Mouse (Mus musculus) C2C12 (cell line): ENCODE results near the gene Helq. TPM values are rescaled to one million over a fixed set of nuclear protein-coding genes. Genes with fewer than 3 reads are reported as not detected.

Experiments
- H3K27me3 ChIP-seq: one replicate; pipeline ENCODE4 v1.6.1; 2011; ENCODE audit not compliant: control insufficient read depth, insufficient read depth, insufficient read length
- H3K36me3 ChIP-seq: one replicate; pipeline ENCODE4 v1.6.1; 2011; ENCODE audit not compliant: control insufficient read depth, insufficient read depth
- H3K4me3 ChIP-seq: one replicate; pipeline ENCODE4 v1.5.1; 2011; ENCODE audit warnings: mild to moderate bottlenecking, control low read depth; ENCODE audit not compliant: poor library complexity, insufficient read depth, severe bottlenecking
- H3K79me2 ChIP-seq: one replicate; pipeline ENCODE4 v1.6.1; 2011; ENCODE audit not compliant: control insufficient read depth, insufficient read depth
- H3K79me3 ChIP-seq: one replicate; pipeline ENCODE4 v1.6.1; 2011; ENCODE audit warnings: low read depth, control low read depth
- H3ac ChIP-seq: one replicate; pipeline ENCODE3; 2011; ENCODE audit warnings: low read depth; ENCODE audit not compliant: control insufficient read depth, insufficient read length
- CEBPB ChIP-seq: IDR thresholded peaks from one replicate; pipeline ENCODE4 v1.6.1; 2011; ENCODE audit warnings: low read depth, mild to moderate bottlenecking, control low read depth, moderate library complexity
- CTCF ChIP-seq: IDR thresholded peaks from one replicate; pipeline ENCODE4 v1.5.1; 2011; ENCODE audit not compliant: control insufficient read depth, insufficient read depth, insufficient read length
- FOSL1 ChIP-seq: IDR thresholded peaks from one replicate; pipeline ENCODE4 v1.8.0; 2011; ENCODE audit warnings: mild to moderate bottlenecking, low read length; ENCODE audit not compliant: poor library complexity, insufficient read depth, severe bottlenecking
- MAX ChIP-seq: IDR thresholded peaks from one replicate; pipeline ENCODE4 v1.6.1; 2011; ENCODE audit warnings: mild to moderate bottlenecking, control low read depth
- MYOD1 ChIP-seq: IDR thresholded peaks from one replicate; pipeline ENCODE4 v1.6.1; 2011; ENCODE audit warnings: low read depth; ENCODE audit not compliant: control insufficient read depth, insufficient read length
- MYOG ChIP-seq: IDR thresholded peaks from one replicate; pipeline ENCODE4 v1.6.1; 2011; ENCODE audit not compliant: control insufficient read depth, insufficient read length; ENCODE audit errors: extremely low read depth
- USF1 ChIP-seq: IDR thresholded peaks from one replicate; pipeline ENCODE4 v1.6.1; 2011; ENCODE audit warnings: low read depth, mild to moderate bottlenecking, control low read depth, moderate library complexity
- polyA plus RNA-seq: library from polyadenylated mRNA; unstranded; fragments of >200 nt; fragmentation: generic; extraction: Trizol; gene quantifications from one replicate; pipeline ENCODE4 v1.2.1, GENCODE M21; 2012; ENCODE audit warnings: missing spikeins

Helq gene
- polyA plus RNA-seq, 1 experiment = 10.6 TPM

- H3K27me3 ChIP-seq = peaks cover 3% of the 10 kb centered on the region
- H3K79me2 ChIP-seq = no peaks in the 10 kb centered on the region
- H3ac ChIP-seq = no peak overlapping the region
- TF ChIP-seq FOSL1 (no peak), MYOD1 (no peak), MAX (no peak), CTCF (no peak), MYOG (no peak), CEBPB (no peak), USF1 (no peak)
- no peaks in the 10 kb centered on the region for H3K36me3 ChIP-seq
- no peaks in the 10 kb centered on the region for H3K79me3 ChIP-seq
- no peak overlapping the region for H3K4me3 ChIP-seq
These were observed 40.3 kb downstream of the Helq start for GRCm38 (mm10) chr5:100758121-100758520.

GRCm38 (mm10) chr5:100753407-100753806, 45.0 kb downstream of the Helq start:
- Histone ChIP-seq H3ac (no peak overlapping the region), H3K4me3 (no peak overlapping the region), H3K36me3 (no peaks in the 10 kb centered on the region), H3K79me3 (no peaks in the 10 kb centered on the region), H3K79me2 (no peaks in the 10 kb centered on the region), H3K27me3 (peaks cover 3% of the 10 kb centered on the region)
- no peak for TF ChIP-seq MAX
- no peak for TF ChIP-seq CEBPB
- no peak for TF ChIP-seq MYOG
- no peak for TF ChIP-seq USF1
- TF ChIP-seq CTCF = no peak
- no peak for TF ChIP-seq MYOD1

GRCm38 (mm10) chr5:100751655-100752054, 46.7 kb downstream of the Helq start:
- peaks cover 3% of the 10 kb centered on the region for H3K27me3 ChIP-seq
- H3K79me2 ChIP-seq = no peaks in the 10 kb centered on the region
- H3K36me3 ChIP-seq = no peaks in the 10 kb centered on the region
- H3K4me3 ChIP-seq = no peak overlapping the region
- TF ChIP-seq MYOG (no peak), USF1 (no peak)
- H3ac ChIP-seq = no peak overlapping the region
- no peaks in the 10 kb centered on the region for H3K79me3 ChIP-seq

- Histone ChIP-seq H3K79me2 (no peaks in the 10 kb centered on the region), H3K4me3 (no peak overlapping the region), H3K79me3 (no peaks in the 10 kb centered on the region), H3K36me3 (no peaks in the 10 kb centered on the region), H3ac (no peak overlapping the region), H3K27me3 (peaks cover 3% of the 10 kb centered on the region)
- no peak for TF ChIP-seq MYOD1
- no peak for TF ChIP-seq CTCF
- no peak for TF ChIP-seq FOSL1
- no peak for TF ChIP-seq MAX
- TF ChIP-seq USF1 = no peak
- no peak for TF ChIP-seq MYOG
- no peak for TF ChIP-seq CEBPB
These were observed 47.7 kb downstream of the Helq start for GRCm38 (mm10) chr5:100750617-100751255.

GRCm38 (mm10) chr5:100738802-100739201, 59.6 kb downstream of the Helq start:
- TF ChIP-seq MYOG (no peak), MAX (no peak)
- H3K79me2 ChIP-seq = no peaks in the 10 kb centered on the region
- H3K27me3 ChIP-seq = no peaks in the 10 kb centered on the region
- no peak overlapping the region for H3ac ChIP-seq
- H3K36me3 ChIP-seq = no peaks in the 10 kb centered on the region
- H3K4me3 ChIP-seq = no peak overlapping the region
- no peaks in the 10 kb centered on the region for H3K79me3 ChIP-seq

- Histone ChIP-seq H3ac (no peak overlapping the region), H3K79me3 (no peaks in the 10 kb centered on the region), H3K27me3 (no peaks in the 10 kb centered on the region), H3K4me3 (no peak overlapping the region), H3K79me2 (no peaks in the 10 kb centered on the region), H3K36me3 (no peaks in the 10 kb centered on the region)
- TF ChIP-seq FOSL1 (no peak), MAX (no peak), CTCF (no peak), USF1 (no peak), CEBPB (no peak), MYOD1 (no peak), MYOG (no peak)
These were observed 61.5 kb downstream of the Helq start for GRCm38 (mm10) chr5:100736919-100737318.
